ENCODE assay signal across 21 mouse cellular contexts in the genomic region with DNA sequence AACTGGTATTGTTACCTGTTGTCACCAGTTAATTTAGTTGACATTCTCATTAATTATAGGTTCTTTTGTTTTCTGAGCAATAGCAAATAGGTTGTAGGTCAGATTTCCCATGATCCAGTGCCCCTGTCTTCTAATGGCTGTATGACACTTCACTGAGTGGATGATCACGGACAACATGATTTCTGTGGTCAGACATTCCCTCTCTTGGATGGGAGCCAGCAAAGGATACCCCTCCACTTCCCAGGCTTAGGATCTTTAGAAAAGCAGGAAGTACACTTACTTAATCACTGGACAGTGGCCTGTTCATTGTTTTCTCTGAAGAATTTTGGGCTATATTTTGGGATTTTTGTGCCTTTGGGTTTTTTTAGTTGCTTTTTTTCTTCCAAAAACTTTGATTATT.
"Had no signal": no experiment of that assay in that cellular context is flagged by ENCODE, and none has a peak within 500 bp of the region (broad histone marks: within the 10 kb centered on the region; RNA-seq: fewer than 3 reads in every experiment).

No protein-coding gene starts in this region.

- ATAC-seq: intestine, embryonic 15.5 days; liver, embryonic 12.5 days; midbrain, embryonic 15.5 days had no signal

- H3K27ac ChIP-seq: intestine, embryonic 15.5 days; kidney, postnatal 0 days; limb, embryonic 10.5 days; limb, embryonic 13.5 days; liver, embryonic 12.5 days; liver, embryonic 15.5 days; macrophage; midbrain, embryonic 12.5 days; midbrain, embryonic 15.5 days; neural tube, embryonic 12.5 days; neural tube, embryonic 15.5 days; stomach, postnatal 0 days had no signal

- H3K4me3 ChIP-seq: intestine, embryonic 15.5 days; limb, embryonic 10.5 days; limb, embryonic 13.5 days; liver, embryonic 12.5 days; liver, embryonic 15.5 days; midbrain, embryonic 12.5 days; midbrain, embryonic 15.5 days; neural tube, embryonic 12.5 days; neural tube, embryonic 15.5 days had no signal

- DNase-seq: liver; lung, adult 18-20 months; lung, postnatal 14 days; right cerebral cortex, adult 18-20 months; right cerebral cortex, postnatal 14 days; right cerebral cortex, postnatal 4 days; thymus, adult 2 months; thymus, postnatal 14 days; thymus, postnatal 4 days had no signal

- H3K9ac ChIP-seq: intestine, embryonic 15.5 days; limb, embryonic 13.5 days; liver, embryonic 12.5 days; liver, embryonic 15.5 days; midbrain, embryonic 12.5 days; midbrain, embryonic 15.5 days; neural tube, embryonic 12.5 days; neural tube, embryonic 15.5 days had no signal

- H3K9me3 ChIP-seq: intestine, embryonic 15.5 days; limb, embryonic 10.5 days; limb, embryonic 13.5 days; liver, embryonic 12.5 days; liver, embryonic 15.5 days; midbrain, embryonic 12.5 days; midbrain, embryonic 15.5 days; neural tube, embryonic 12.5 days; neural tube, embryonic 15.5 days had no signal

- H3K4me2 ChIP-seq: intestine, embryonic 15.5 days; limb, embryonic 13.5 days; liver, embryonic 12.5 days; liver, embryonic 15.5 days; midbrain, embryonic 12.5 days; midbrain, embryonic 15.5 days; neural tube, embryonic 12.5 days; neural tube, embryonic 15.5 days had no signal

- H3K27me3 ChIP-seq: intestine, embryonic 15.5 days; limb, embryonic 13.5 days; liver, embryonic 12.5 days; liver, embryonic 15.5 days; midbrain, embryonic 12.5 days; midbrain, embryonic 15.5 days; neural tube, embryonic 12.5 days; neural tube, embryonic 15.5 days had no signal

- H3K4me1 ChIP-seq: intestine, embryonic 15.5 days; limb, embryonic 10.5 days; limb, embryonic 13.5 days; liver, embryonic 12.5 days; liver, embryonic 15.5 days; midbrain, embryonic 12.5 days; midbrain, embryonic 15.5 days; neural tube, embryonic 12.5 days; neural tube, embryonic 15.5 days had no signal
